Mouse (Mus musculus): ENCODE results near the gene Ifrd2. TPM values are rescaled to one million over a fixed set of nuclear protein-coding genes. Genes with fewer than 3 reads are reported as not detected.

Gene Ifrd2
- polyA plus RNA-seq, 1 experiment: 45.3 TPM

- Histone ChIP-seq H3K27ac (ENCODE audit: insufficient read depth, low read length) (no peak overlapping the region), H3K4me3 (ENCODE audit: low read depth, low read length) (peak overlapping the region; percentile 84; the same call in 1 of the 2 replicates), H3K27me3 (ENCODE audit: control insufficient read depth, insufficient read depth, low read length, poor library complexity, severe bottlenecking) (no peaks in the 10 kb centered on the region), H3K9ac (ENCODE audit: low read depth, poor library complexity, severe bottlenecking) (peak overlapping the region; percentile 89), H3K36me3 (ENCODE audit: control insufficient read depth, insufficient read depth, low read length, poor library complexity, severe bottlenecking) (no peaks in the 10 kb centered on the region), H3K9me3 (replicated peaks; ENCODE audit: control insufficient read depth, insufficient read depth, low read length, poor library complexity, severe bottlenecking) (no peaks in the 10 kb centered on the region), H3K4me1 (ENCODE audit: control insufficient read depth, insufficient read depth, low read length) (peaks cover 14% of the 10 kb centered on the region)
- no peak for TF ChIP-seq EP300 (IDR thresholded peaks at IDR 0.05; ENCODE audit: insufficient read depth, low read depth, low read length)
Observed at GRCm38 (mm10) chr9:107632478-107632877, 45.0 kb downstream of the Ifrd2 start.

DNA sequence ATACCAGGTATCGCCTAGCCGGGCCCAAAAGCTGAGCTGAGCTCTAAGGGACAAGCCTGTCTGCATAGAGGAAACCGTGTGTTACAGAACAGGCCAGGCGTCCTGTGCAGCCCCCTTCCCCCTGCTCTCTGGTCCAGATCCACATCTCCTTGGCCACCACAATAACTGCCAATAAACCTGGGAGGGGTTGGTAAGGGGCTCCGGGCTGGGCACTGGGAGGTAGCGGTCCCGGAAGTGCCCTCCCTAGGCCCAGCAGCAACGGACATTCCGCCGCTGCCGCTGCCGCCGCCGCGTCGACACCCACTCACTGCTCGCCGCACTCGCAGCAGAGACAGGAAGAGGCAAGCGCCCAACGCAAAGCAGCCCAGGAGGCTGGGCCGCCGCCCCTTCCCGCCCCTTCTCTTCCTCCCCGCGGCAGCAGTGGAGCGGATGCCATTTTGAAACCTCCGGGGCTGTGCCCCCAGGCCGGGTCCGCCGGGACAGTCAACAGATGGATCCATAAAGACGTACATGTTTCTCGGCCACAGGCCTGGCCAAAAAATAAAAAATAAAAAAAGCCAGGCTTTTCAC is 45.7 kb downstream of the Ifrd2 start:
- no peak overlapping the region for H3K27ac ChIP-seq (ENCODE audit: insufficient read depth, low read length)
- peak overlapping the region; percentile 89 for H3K9ac ChIP-seq (ENCODE audit: low read depth, poor library complexity, severe bottlenecking)
- H3K9me3 ChIP-seq (replicated peaks; ENCODE audit: control insufficient read depth, insufficient read depth, low read length, poor library complexity, severe bottlenecking): no peaks in the 10 kb centered on the region
- H3K27me3 ChIP-seq (ENCODE audit: control insufficient read depth, insufficient read depth, low read length, poor library complexity, severe bottlenecking): no peaks in the 10 kb centered on the region
- H3K4me3 ChIP-seq (ENCODE audit: low read depth, low read length): peak overlapping the region; percentile 84
- TF ChIP-seq POLR2A (IDR thresholded peaks at IDR 0.05; ENCODE audit: insufficient read depth, low read length): no peak
- TF ChIP-seq EP300 (IDR thresholded peaks at IDR 0.05; ENCODE audit: insufficient read depth, low read depth, low read length): no peak
- no peak for TF ChIP-seq CTCF (IDR thresholded peaks at IDR 0.05; ENCODE audit: low read depth, low read length)
- peaks cover 12% of the 10 kb centered on the region for H3K4me1 ChIP-seq (ENCODE audit: control insufficient read depth, insufficient read depth, low read length)
- no peaks in the 10 kb centered on the region for H3K36me3 ChIP-seq (ENCODE audit: control insufficient read depth, insufficient read depth, low read length, poor library complexity, severe bottlenecking)

DNA sequence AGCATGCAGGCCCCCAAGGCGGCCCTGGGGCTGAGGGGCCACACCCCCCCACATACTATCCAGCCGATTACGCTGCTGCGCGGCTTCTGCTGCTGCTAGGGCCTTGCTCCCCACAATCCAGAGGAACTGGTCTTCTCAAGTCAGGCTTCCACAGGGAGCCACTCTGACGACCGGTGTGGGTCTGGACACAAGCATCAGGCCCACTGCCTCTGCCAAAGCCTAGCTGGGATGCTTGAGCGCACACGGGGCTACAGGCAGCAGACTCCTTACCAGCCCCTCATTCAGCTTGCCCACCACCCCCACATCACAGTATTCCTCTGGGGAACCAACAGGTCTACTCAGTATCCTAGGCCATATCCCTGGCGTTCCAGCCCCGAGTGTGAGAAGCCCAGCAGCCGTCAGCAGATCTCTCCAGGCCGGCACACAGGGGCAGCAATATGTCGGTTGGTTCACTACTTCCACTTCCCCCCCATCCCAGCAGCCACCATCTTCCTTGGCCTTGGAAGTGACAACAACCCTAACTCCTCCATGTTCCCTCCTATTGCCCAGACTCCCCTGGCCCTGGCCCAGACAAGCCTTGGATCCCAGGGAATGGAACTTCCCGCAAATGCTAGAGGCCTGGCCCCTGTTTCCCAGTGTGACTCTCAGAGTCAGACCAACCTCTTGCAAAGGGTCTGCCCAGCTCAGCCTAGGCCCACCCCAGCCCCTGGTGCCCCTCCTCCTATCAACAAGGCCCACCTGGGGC is 46.4 kb downstream of the Ifrd2 start:
- peak overlapping the region; percentile 89 for H3K9ac ChIP-seq (ENCODE audit: low read depth, poor library complexity, severe bottlenecking)
- H3K27ac ChIP-seq (ENCODE audit: insufficient read depth, low read length): no peak overlapping the region
- H3K27me3 ChIP-seq (ENCODE audit: control insufficient read depth, insufficient read depth, low read length, poor library complexity, severe bottlenecking): no peaks in the 10 kb centered on the region
- TF ChIP-seq EP300 (IDR thresholded peaks at IDR 0.05; ENCODE audit: insufficient read depth, low read depth, low read length) (no peak), POLR2A (IDR thresholded peaks at IDR 0.05; ENCODE audit: insufficient read depth, low read length) (no peak), CTCF (IDR thresholded peaks at IDR 0.05; ENCODE audit: low read depth, low read length) (no peak)
- H3K36me3 ChIP-seq (ENCODE audit: control insufficient read depth, insufficient read depth, low read length, poor library complexity, severe bottlenecking): no peaks in the 10 kb centered on the region
- no peaks in the 10 kb centered on the region for H3K9me3 ChIP-seq (replicated peaks; ENCODE audit: control insufficient read depth, insufficient read depth, low read length, poor library complexity, severe bottlenecking)
- peak overlapping the region; percentile 84 for H3K4me3 ChIP-seq (ENCODE audit: low read depth, low read length)
- peaks cover 9% of the 10 kb centered on the region for H3K4me1 ChIP-seq (ENCODE audit: control insufficient read depth, insufficient read depth, low read length)

- H3K27me3 ChIP-seq (ENCODE audit: control insufficient read depth, insufficient read depth, low read length, poor library complexity, severe bottlenecking): no peaks in the 10 kb centered on the region
- H3K9ac ChIP-seq (ENCODE audit: low read depth, poor library complexity, severe bottlenecking): peak overlapping the region; percentile 89
- no peaks in the 10 kb centered on the region for H3K9me3 ChIP-seq (replicated peaks; ENCODE audit: control insufficient read depth, insufficient read depth, low read length, poor library complexity, severe bottlenecking)
- H3K27ac ChIP-seq (ENCODE audit: insufficient read depth, low read length): no peak overlapping the region
- peaks cover 9% of the 10 kb centered on the region for H3K4me1 ChIP-seq (ENCODE audit: control insufficient read depth, insufficient read depth, low read length)
- H3K36me3 ChIP-seq (ENCODE audit: control insufficient read depth, insufficient read depth, low read length, poor library complexity, severe bottlenecking): no peaks in the 10 kb centered on the region
- H3K4me3 ChIP-seq (ENCODE audit: low read depth, low read length): peak overlapping the region; percentile 84
- TF ChIP-seq POLR2A (IDR thresholded peaks at IDR 0.05; ENCODE audit: insufficient read depth, low read length) (no peak), CTCF (IDR thresholded peaks at IDR 0.05; ENCODE audit: low read depth, low read length) (no peak), EP300 (IDR thresholded peaks at IDR 0.05; ENCODE audit: insufficient read depth, low read depth, low read length) (no peak)
Observed at GRCm38 (mm10) chr9:107634406-107635278, 47.2 kb downstream of the Ifrd2 start.

GRCm38 (mm10) chr9:107635279-107636028 is 48.0 kb downstream of the Ifrd2 start, which contains the start of gene Gnai2:
TSS of gene Gnai2 (minus strand) at chr9:107635367.
- Histone ChIP-seq H3K9me3 (replicated peaks; ENCODE audit: control insufficient read depth, insufficient read depth, low read length, poor library complexity, severe bottlenecking) (no peaks in the 10 kb centered on the region), H3K4me1 (ENCODE audit: control insufficient read depth, insufficient read depth, low read length) (peaks cover 12% of the 10 kb centered on the region), H3K36me3 (ENCODE audit: control insufficient read depth, insufficient read depth, low read length, poor library complexity, severe bottlenecking) (no peaks in the 10 kb centered on the region), H3K27me3 (ENCODE audit: control insufficient read depth, insufficient read depth, low read length, poor library complexity, severe bottlenecking) (no peaks in the 10 kb centered on the region), H3K9ac (ENCODE audit: low read depth, poor library complexity, severe bottlenecking) (peak within 1 kb of the TSS; percentile 89), H3K4me3 (ENCODE audit: low read depth, low read length) (peak within 1 kb of the TSS; percentile 84), H3K27ac (ENCODE audit: insufficient read depth, low read length) (peak within 1 kb of the TSS; percentile 74)
- 0 out of 2 replicates have a peak, but pooled peaks have one; percentile 9 for TF ChIP-seq EP300 (IDR thresholded peaks at IDR 0.05; ENCODE audit: insufficient read depth, low read depth, low read length)
- TF ChIP-seq POLR2A (IDR thresholded peaks at IDR 0.05; ENCODE audit: insufficient read depth, low read length): peak; percentile 75
- no peak for TF ChIP-seq CTCF (IDR thresholded peaks at IDR 0.05; ENCODE audit: low read depth, low read length)
